Mouse (Mus musculus) forebrain, embryonic 13.5 days (tissue): Measurements from ENCODE around the gene Pdzph1. TPM values are rescaled to one million over a fixed set of nuclear protein-coding genes. Genes with fewer than 3 reads are reported as not detected.

Experiments used
- ATAC-seq: fragments of 200-750 bp; cut with Nextera tagmentation; 2 replicates; pipeline ENCODE4 v1.8.0; 2017
- H3K27ac ChIP-seq: fragments of 300-500 bp; sonication (generic); 2 replicates; pipeline ENCODE4 v1.5.1; 2015; ENCODE audit warnings: inconsistent platforms, mild to moderate bottlenecking, moderate library complexity
- H3K27me3 ChIP-seq: fragments of 300-500 bp; sonication (generic); 2 replicates; pipeline ENCODE4 v1.6.1; 2015; ENCODE audit warnings: mild to moderate bottlenecking, inconsistent platforms
- H3K36me3 ChIP-seq: fragments of 300-500 bp; sonication (generic); 2 replicates; pipeline ENCODE4 v1.6.1; 2015; ENCODE audit warnings: mild to moderate bottlenecking, inconsistent platforms; ENCODE audit not compliant: poor library complexity, severe bottlenecking
- H3K4me1 ChIP-seq: fragments of 300-500 bp; sonication (generic); 2 replicates; pipeline ENCODE4 v1.6.1; 2015; ENCODE audit warnings: inconsistent platforms
- H3K4me2 ChIP-seq: fragments of 300-500 bp; sonication (generic); 2 replicates; pipeline ENCODE4 v1.6.1; 2015; ENCODE audit warnings: inconsistent platforms, mild to moderate bottlenecking, moderate library complexity
- H3K4me3 ChIP-seq: fragments of 300-500 bp; sonication (generic); 2 replicates; pipeline ENCODE4 v1.5.1; 2015; ENCODE audit warnings: mild to moderate bottlenecking, inconsistent platforms
- H3K9ac ChIP-seq: fragments of 300-500 bp; sonication (generic); 2 replicates; pipeline ENCODE4 v1.6.1; 2015; ENCODE audit warnings: mild to moderate bottlenecking, inconsistent platforms
- H3K9me3 ChIP-seq: fragments of 300-500 bp; sonication (generic); replicated peaks from 2 replicates; pipeline ENCODE4 v1.6.1; 2016; ENCODE audit warnings: inconsistent platforms
- WGBS: fragments of 180-500 bp; shearing (Covaris S2); methylation state at CpG from one replicate; pipeline ENCODE4 v1.1.7; 2015; 5-methylcytosine and 5-hydroxymethylcytosine counted together
- polyA plus RNA-seq: library from polyadenylated mRNA; unstranded; fragments of >200 nt; fragmentation: Nextera tagmentation; extraction: Ambion mirVana; gene quantifications from 2 replicates; pipeline ENCODE4 v1.2.1, GENCODE M21; 2015

The Pdzph1 gene
- 13.1 and 13.4 TPM in 2 replicates for polyA plus RNA-seq

DNA sequence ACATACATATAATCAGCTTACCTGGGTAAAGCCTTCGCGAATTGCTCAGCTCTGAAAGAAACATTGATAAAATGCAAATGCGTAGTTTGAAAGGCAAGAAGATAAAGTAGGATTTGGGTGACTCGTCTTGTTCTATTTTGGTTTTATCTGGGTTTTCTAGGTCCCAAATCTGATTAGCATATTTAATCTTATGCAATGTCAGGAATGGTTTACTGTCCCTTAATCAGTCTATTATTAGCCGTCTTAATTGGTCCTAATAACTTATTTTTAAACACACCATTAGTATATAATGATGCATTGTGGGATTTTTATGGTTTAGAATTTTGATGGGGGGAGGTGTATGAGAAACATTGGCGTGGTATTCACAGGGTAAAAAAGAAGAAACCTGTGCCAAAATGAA, at the start of gene Pdzph1:
Gene Pdzph1, minus strand, starts transcription at position 101 of the 400 bp plus-strand sequence.
- H3K9ac ChIP-seq, result no peak within 1 kb of the TSS
- WGBS, result 78% methylated on average over 6 of the region's 6 CpGs
- ATAC-seq, result no peak
- no peak within 1 kb of the TSS for H3K4me2 ChIP-seq
- no peaks in the 10 kb centered on the region for H3K27me3 ChIP-seq
- no peaks in the 10 kb centered on the region for H3K4me1 ChIP-seq
- H3K4me3 ChIP-seq, result no peak within 1 kb of the TSS
- H3K9me3 ChIP-seq, result no peaks in the 10 kb centered on the region
- H3K27ac ChIP-seq, result no peak within 1 kb of the TSS
- H3K36me3 ChIP-seq, result no peaks in the 10 kb centered on the region

- no peaks in the 10 kb centered on the region for H3K36me3 ChIP-seq
- peak; percentile 51; the same call in 1 of the 2 replicates for ATAC-seq
- no peaks in the 10 kb centered on the region for H3K4me1 ChIP-seq
- H3K9ac ChIP-seq, result no peak overlapping the region
- no peak overlapping the region for H3K4me3 ChIP-seq
- H3K27me3 ChIP-seq, result no peaks in the 10 kb centered on the region
- H3K4me2 ChIP-seq, result no peak overlapping the region
- no peak overlapping the region for H3K27ac ChIP-seq
- H3K9me3 ChIP-seq, result no peaks in the 10 kb centered on the region
- WGBS, result 45% methylated on average over 5 of the region's 5 CpGs
Measured at GRCm38 (mm10) chr17:59039754-59040153, 48.6 kb upstream of the Pdzph1 start.

GRCm38 (mm10) chr17:59033445-59033844, 42.3 kb upstream of the Pdzph1 start:
- no peak for ATAC-seq
- no peaks in the 10 kb centered on the region for H3K9me3 ChIP-seq

GRCm38 (mm10) chr17:59026336-59026735, 35.2 kb upstream of the Pdzph1 start:
- H3K9me3 ChIP-seq, result no peaks in the 10 kb centered on the region
- no peak overlapping the region for H3K4me2 ChIP-seq
- H3K27me3 ChIP-seq, result no peaks in the 10 kb centered on the region
- no peak overlapping the region for H3K4me3 ChIP-seq
- H3K4me1 ChIP-seq, result peaks cover 15% of the 10 kb centered on the region
- 78% methylated on average over 3 of the region's 3 CpGs for WGBS
- H3K27ac ChIP-seq, result no peak overlapping the region
- ATAC-seq, result no peak
- no peaks in the 10 kb centered on the region for H3K36me3 ChIP-seq
- no peak overlapping the region for H3K9ac ChIP-seq

More at GRCm38 (mm10) chr17:59033445-59033844, 42.3 kb upstream of the Pdzph1 start:
- Histone ChIP-seq H3K36me3 (no peaks in the 10 kb centered on the region), H3K4me3 (no peak overlapping the region), H3K4me1 (no peaks in the 10 kb centered on the region), H3K27me3 (no peaks in the 10 kb centered on the region), H3K9ac (no peak overlapping the region), H3K4me2 (no peak overlapping the region), H3K27ac (no peak overlapping the region)
- 97% methylated on average over 3 of the region's 3 CpGs for WGBS

- WGBS, result 9% methylated on average over 6 of the region's 6 CpGs
- H3K9ac ChIP-seq, result no peak overlapping the region
- 0 out of 2 replicates have a peak, but pooled peaks have one; percentile 22 for ATAC-seq
- H3K36me3 ChIP-seq, result no peaks in the 10 kb centered on the region
- H3K27ac ChIP-seq, result no peak overlapping the region
- no peak overlapping the region for H3K4me3 ChIP-seq
- H3K9me3 ChIP-seq, result no peaks in the 10 kb centered on the region
- H3K4me2 ChIP-seq, result no peak overlapping the region
- no peaks in the 10 kb centered on the region for H3K27me3 ChIP-seq
- H3K4me1 ChIP-seq, result peaks cover 15% of the 10 kb centered on the region
Measured at GRCm38 (mm10) chr17:59024502-59024901, 33.3 kb upstream of the Pdzph1 start.

- H3K4me1 ChIP-seq, result peaks cover 18% of the 10 kb centered on the region
- H3K36me3 ChIP-seq, result no peaks in the 10 kb centered on the region
- H3K9me3 ChIP-seq, result no peaks in the 10 kb centered on the region
- ATAC-seq, result peak; percentile 86; the same call in 1 of the 2 replicates
- WGBS, result 8% methylated on average over 4 of the region's 5 CpGs
- H3K27me3 ChIP-seq, result no peaks in the 10 kb centered on the region
- no peak overlapping the region for H3K4me3 ChIP-seq
- no peak overlapping the region for H3K9ac ChIP-seq
- H3K27ac ChIP-seq, result no peak overlapping the region
- H3K4me2 ChIP-seq, result no peak overlapping the region
Measured at GRCm38 (mm10) chr17:59023971-59024370, 32.8 kb upstream of the Pdzph1 start.

GRCm38 (mm10) chr17:59018666-59019065, 27.5 kb upstream of the Pdzph1 start:
- WGBS, result 55% methylated on average over 4 of the region's 4 CpGs
- ATAC-seq, result no peak
- Histone ChIP-seq H3K9ac (no peak overlapping the region), H3K4me2 (no peak overlapping the region), H3K4me3 (no peak overlapping the region), H3K4me1 (peaks cover 17% of the 10 kb centered on the region), H3K9me3 (no peaks in the 10 kb centered on the region), H3K27ac (no peak overlapping the region), H3K36me3 (no peaks in the 10 kb centered on the region), H3K27me3 (no peaks in the 10 kb centered on the region)

DNA sequence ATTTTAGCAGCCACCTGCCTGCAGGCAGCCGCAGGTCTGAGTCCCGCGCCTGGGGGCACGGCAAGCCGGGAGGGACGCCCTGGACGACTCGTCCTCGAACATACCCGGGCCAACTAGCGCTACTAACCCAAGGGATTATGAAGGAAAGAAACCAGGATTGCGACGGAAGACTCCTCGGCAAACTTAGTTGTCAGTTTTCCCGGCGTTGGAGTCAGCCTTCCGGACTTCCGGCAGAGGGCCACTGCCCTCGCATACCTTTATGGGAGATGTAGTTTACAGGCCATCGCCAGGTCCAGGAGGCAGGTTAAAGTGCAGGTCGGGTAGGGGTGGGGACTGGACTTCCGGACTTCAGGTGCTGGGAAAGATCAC, 21.9 kb upstream of the Pdzph1 start, which contains the start of gene Nudt12:
Gene Nudt12, minus strand, starts transcription at position 282 of the 369 bp plus-strand sequence.
- Histone ChIP-seq H3K4me1 (peaks cover 6% of the 10 kb centered on the region), H3K36me3 (no peaks in the 10 kb centered on the region), H3K4me3 (peak within 1 kb of the TSS; percentile 60), H3K4me2 (peak within 1 kb of the TSS; percentile 80), H3K9ac (peak within 1 kb of the TSS; percentile 72), H3K27ac (no peak within 1 kb of the TSS), H3K9me3 (no peaks in the 10 kb centered on the region), H3K27me3 (no peaks in the 10 kb centered on the region)
- under 1% methylated on average over 22 of the region's 22 CpGs for WGBS
- peak; percentile 86 for ATAC-seq

DNA sequence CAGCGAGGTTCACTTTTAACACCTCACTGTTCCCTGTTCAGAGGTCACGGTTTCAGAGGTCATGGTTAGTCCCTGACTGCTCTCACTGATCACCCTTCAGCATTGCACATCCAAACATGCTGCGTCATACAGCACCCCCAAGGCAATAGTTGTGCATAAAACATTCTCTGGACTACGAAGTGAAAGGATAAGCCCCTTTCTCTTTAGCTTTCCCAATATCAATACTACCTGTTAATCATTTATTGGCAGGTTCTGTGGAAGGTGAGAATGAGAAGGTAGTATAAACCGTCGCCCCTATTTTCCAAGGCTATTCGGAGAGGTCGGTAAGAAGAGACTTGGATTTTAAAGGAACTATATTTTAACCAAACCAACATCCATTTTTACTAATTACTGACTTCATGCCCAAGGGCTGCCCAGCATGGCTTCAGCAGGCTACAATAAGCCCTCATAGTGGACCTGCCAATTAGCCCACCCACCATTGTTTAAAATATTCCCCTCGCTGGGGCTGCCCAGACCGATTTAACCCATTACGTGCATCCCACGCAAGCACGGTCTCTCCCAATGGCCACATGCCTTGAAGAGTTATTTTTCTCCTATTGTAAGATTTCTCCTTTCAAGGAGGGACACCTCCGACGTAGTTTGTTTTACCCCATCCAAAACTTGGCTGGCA, 21.4 kb upstream of the Pdzph1 start:
- H3K9me3 ChIP-seq, result no peaks in the 10 kb centered on the region
- ATAC-seq, result peak; percentile 86
- H3K4me1 ChIP-seq, result peaks cover 6% of the 10 kb centered on the region
- peak overlapping the region; percentile 72 for H3K9ac ChIP-seq
- no peaks in the 10 kb centered on the region for H3K27me3 ChIP-seq
- peak overlapping the region; percentile 60 for H3K4me3 ChIP-seq
- H3K27ac ChIP-seq, result no peak overlapping the region
- peak overlapping the region; percentile 80 for H3K4me2 ChIP-seq
- 5% methylated on average over 15 of the region's 15 CpGs for WGBS
- H3K36me3 ChIP-seq, result no peaks in the 10 kb centered on the region

DNA sequence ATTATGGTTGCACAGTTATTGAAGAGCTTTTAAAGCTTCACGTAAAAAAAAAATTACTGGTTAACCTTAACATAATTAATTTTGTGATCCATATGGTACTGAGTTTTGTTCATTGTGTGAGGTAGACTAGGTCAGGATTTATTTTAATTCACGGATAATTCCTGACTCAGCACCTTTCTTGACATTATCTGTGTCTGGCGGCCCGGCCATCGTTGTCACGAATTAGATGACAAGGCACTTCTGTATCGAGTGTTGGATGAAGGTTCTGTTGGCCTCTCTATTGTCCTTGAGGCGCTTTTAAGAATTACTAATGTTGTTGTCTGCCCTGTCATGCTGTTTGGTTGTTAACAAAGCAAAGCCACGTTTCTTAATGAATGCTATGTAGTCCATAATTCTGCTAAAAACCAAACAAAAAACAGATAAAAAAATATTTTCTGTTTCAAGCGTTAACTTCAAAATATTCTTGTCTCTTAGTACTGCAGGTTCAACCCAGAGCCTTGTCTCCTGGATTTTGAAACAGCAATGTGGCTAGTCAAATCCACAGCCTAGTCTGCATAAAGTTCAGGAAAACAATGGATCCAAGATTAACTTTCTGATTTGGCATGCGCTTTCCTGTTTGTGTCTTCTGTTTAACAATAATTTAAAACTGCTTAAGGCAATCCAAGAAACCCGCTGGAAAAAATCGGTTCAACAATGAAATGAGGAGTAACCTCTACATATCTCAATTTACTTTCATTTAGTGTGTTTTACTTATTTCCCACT, 20.6 kb upstream of the Pdzph1 start:
- Histone ChIP-seq H3K27ac (no peak overlapping the region), H3K9ac (no peak overlapping the region), H3K27me3 (no peaks in the 10 kb centered on the region), H3K36me3 (no peaks in the 10 kb centered on the region), H3K4me3 (no peak overlapping the region), H3K9me3 (no peaks in the 10 kb centered on the region), H3K4me2 (no peak overlapping the region; the same call in 1 of the 2 replicates), H3K4me1 (peaks cover 6% of the 10 kb centered on the region)
- 57% methylated on average over 13 of the region's 13 CpGs for WGBS
- no peak for ATAC-seq

DNA sequence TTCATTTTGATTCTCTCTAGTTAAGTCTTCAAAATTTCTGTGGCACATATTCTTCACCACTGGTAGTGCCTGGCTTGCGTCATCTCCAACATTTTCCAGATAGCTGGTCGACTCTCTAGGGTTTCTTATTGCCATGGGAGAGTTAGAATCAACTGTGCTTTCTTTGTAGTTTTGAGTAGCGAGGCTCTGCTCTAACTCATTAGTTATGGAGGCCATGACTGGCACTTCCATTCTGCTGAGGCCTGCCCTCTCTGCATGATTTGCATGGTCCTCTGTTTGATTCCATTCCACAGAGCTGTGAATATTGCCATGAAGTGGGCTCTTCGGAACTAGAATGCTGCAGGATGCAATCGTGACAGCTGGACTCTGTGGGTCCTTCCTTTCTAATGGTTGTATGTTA, 17.9 kb downstream of the Pdzph1 start:
- no peak overlapping the region for H3K4me3 ChIP-seq
- H3K9me3 ChIP-seq, result no peaks in the 10 kb centered on the region
- WGBS, result 60% methylated on average over 5 of the region's 5 CpGs
- no peaks in the 10 kb centered on the region for H3K4me1 ChIP-seq
- no peak overlapping the region for H3K4me2 ChIP-seq
- H3K9ac ChIP-seq, result no peak overlapping the region
- no peak overlapping the region for H3K27ac ChIP-seq
- ATAC-seq, result no peak
- H3K36me3 ChIP-seq, result no peaks in the 10 kb centered on the region
- no peaks in the 10 kb centered on the region for H3K27me3 ChIP-seq

DNA sequence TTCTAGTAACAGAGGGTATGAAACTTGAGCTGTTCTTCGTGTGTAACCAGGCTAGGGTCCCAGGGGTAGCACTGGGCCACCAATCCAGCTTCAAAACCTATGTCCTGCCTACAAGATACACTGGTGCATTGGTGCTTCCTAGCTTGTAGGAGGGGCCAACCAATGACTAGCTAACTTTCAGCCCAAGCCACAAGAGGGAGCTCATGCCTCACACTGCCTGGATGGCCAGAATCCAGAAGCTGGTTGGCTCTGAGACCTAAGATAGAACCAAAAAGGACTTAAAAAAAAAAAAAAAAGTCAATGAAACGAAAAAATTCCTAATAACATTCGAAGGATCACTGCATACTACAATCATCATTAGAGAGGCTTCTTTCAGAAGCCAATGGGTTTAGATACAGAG, 31.3 kb downstream of the Pdzph1 start:
- Histone ChIP-seq H3K36me3 (no peaks in the 10 kb centered on the region), H3K9me3 (no peaks in the 10 kb centered on the region), H3K4me1 (no peaks in the 10 kb centered on the region), H3K9ac (no peak overlapping the region), H3K4me2 (no peak overlapping the region), H3K27ac (no peak overlapping the region), H3K27me3 (no peaks in the 10 kb centered on the region), H3K4me3 (no peak overlapping the region)
- ATAC-seq, result no peak
- WGBS, result 36% methylated on average over 3 of the region's 3 CpGs
